Mouse (Mus musculus) hindbrain, postnatal 0 days (tissue): ENCODE data around the gene Gm20388. TPM values are rescaled to one million over a fixed set of nuclear protein-coding genes. Genes with fewer than 3 reads are reported as not detected.

Experiments used
- ATAC-seq: fragments of 200-750 bp; cut with Nextera tagmentation; 2 replicates; pipeline ENCODE4 v1.8.0; 2017; ENCODE audit warnings: mild to moderate bottlenecking, moderate TSS enrichment, moderate library complexity
- DNase-seq: peaks from one replicate; pipeline ENCODE4 v3.0.0-alpha.2; 2015; ENCODE audit warnings: low spot score
- H3K27ac ChIP-seq: fragments of 300-500 bp; sonication (generic); 2 replicates; pipeline ENCODE4 v1.5.1; 2014; ENCODE audit warnings: mild to moderate bottlenecking
- H3K27me3 ChIP-seq: fragments of 300-500 bp; sonication (generic); 2 replicates; pipeline ENCODE4 v1.6.1; 2014; ENCODE audit warnings: low read length, mixed read lengths; ENCODE audit not compliant: insufficient read depth
- H3K36me3 ChIP-seq: fragments of 300-500 bp; sonication (generic); 2 replicates; pipeline ENCODE4 v1.6.1; 2014; ENCODE audit warnings: low read length, mixed read lengths; ENCODE audit not compliant: insufficient read depth
- H3K4me1 ChIP-seq: fragments of 300-500 bp; sonication (generic); 2 replicates; pipeline ENCODE4 v1.6.1; 2014; ENCODE audit warnings: antibody characterized with exemption, low read length, mixed read lengths; ENCODE audit not compliant: insufficient read depth
- H3K4me2 ChIP-seq: fragments of 300-500 bp; sonication (generic); 2 replicates; pipeline ENCODE4 v1.6.1; 2014; ENCODE audit warnings: low read depth, mild to moderate bottlenecking, low read length, moderate library complexity, mixed read lengths
- H3K4me3 ChIP-seq: fragments of 300-500 bp; sonication (generic); 2 replicates; pipeline ENCODE4 v1.5.1; 2014; ENCODE audit warnings: low read length
- H3K9ac ChIP-seq: fragments of 300-500 bp; sonication (generic); replicated peaks from 2 replicates; pipeline ENCODE4 v1.6.1; 2014; ENCODE audit warnings: mild to moderate bottlenecking, low read length, moderate library complexity, mixed read lengths
- H3K9me3 ChIP-seq: fragments of 300-500 bp; sonication (generic); 2 replicates; pipeline ENCODE4 v1.6.1; 2016; ENCODE audit warnings: low read length, mixed read lengths
- CTCF ChIP-seq: IDR thresholded peaks from 2 replicates; pipeline ENCODE4 v1.5.1; 2016; ENCODE audit warnings: antibody characterized with exemption, control low read depth, low read depth
- WGBS: fragments of 180-500 bp; shearing (Covaris S2); extraction: QIAGEN DNeasy Blood & Tissue Kit; methylation state at CpG from one replicate; pipeline ENCODE4 v1.1.7; 2014; 5-methylcytosine and 5-hydroxymethylcytosine counted together
- polyA plus RNA-seq: library from polyadenylated mRNA; unstranded; fragments of >200 nt; fragmentation: Nextera tagmentation; extraction: Ambion mirVana; gene quantifications from 2 replicates; pipeline ENCODE4 v1.2.1, GENCODE M21; 2015
- total RNA-seq: library from RNA; depleted of rRNA; stranded (reverse); fragments of >200 nt; gene quantifications from 2 replicates; pipeline ENCODE4 v1.2.3, GENCODE M21; 2014

The Gm20388 gene
- total and polyA plus RNA-seq, 2 experiments from 2014 or later: 71.3 TPM; not detected in 1

GRCm38 (mm10) chr8:123902653-123903052, 3992.0 kb downstream of the Gm20388 start:
- ATAC-seq (no peak), DNase-seq (no peak)
- Histone ChIP-seq H3K27ac (no peak overlapping the region), H3K27me3 (no peaks in the 10 kb centered on the region), H3K4me3 (no peak overlapping the region), H3K36me3 (peaks cover 55% of the 10 kb centered on the region), H3K4me2 (no peak overlapping the region), H3K4me1 (no peaks in the 10 kb centered on the region), H3K9ac (no peak overlapping the region), H3K9me3 (no peaks in the 10 kb centered on the region)
- TF ChIP-seq CTCF: no peak
- WGBS: 88% methylated on average over 7 of the region's 7 CpGs

DNA sequence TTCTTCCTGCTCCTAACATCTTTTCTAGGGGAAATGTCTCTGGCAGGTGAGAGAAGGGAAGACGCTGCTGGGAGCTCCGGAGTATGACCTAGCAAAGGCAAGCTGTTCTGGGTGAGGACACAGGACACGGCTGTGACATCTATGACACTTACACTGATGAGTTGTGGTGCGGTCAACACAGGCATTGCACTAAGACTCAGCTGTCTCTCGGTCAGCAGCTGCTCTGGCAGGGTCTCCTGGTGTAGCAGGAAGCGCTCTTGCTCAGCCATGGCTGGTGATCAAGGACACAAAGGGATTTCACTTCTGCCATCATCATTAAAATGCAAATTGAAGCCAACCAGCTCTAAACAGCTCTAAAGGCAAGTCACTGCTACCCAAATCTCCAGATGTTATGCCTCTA, 3997.0 kb downstream of the Gm20388 start:
- no peak for ATAC-seq
- H3K36me3 ChIP-seq: peaks cover 72% of the 10 kb centered on the region

GRCm38 (mm10) chr8:123912265-123912664, 4001.6 kb downstream of the Gm20388 start:
- H3K36me3 ChIP-seq: peaks cover 76% of the 10 kb centered on the region
- TF ChIP-seq CTCF: no peak
- no peak overlapping the region for H3K4me3 ChIP-seq
- no peak overlapping the region for H3K4me2 ChIP-seq
- H3K9ac ChIP-seq: no peak overlapping the region
- H3K4me1 ChIP-seq: no peaks in the 10 kb centered on the region
- H3K9me3 ChIP-seq: no peaks in the 10 kb centered on the region
- H3K27ac ChIP-seq: no peak overlapping the region
- DNase-seq (no peak), ATAC-seq (no peak)
- no peaks in the 10 kb centered on the region for H3K27me3 ChIP-seq
- 89% methylated on average over 4 of the region's 4 CpGs for WGBS

More for the DNA sequence above, 3997.0 kb downstream of the Gm20388 start:
- no peak overlapping the region for H3K9ac ChIP-seq
- no peak overlapping the region for H3K27ac ChIP-seq
- TF ChIP-seq CTCF: no peak
- WGBS: 85% methylated on average over 6 of the region's 6 CpGs
- H3K4me1 ChIP-seq: no peaks in the 10 kb centered on the region
- H3K4me2 ChIP-seq: no peak overlapping the region
- no peak for DNase-seq
- H3K4me3 ChIP-seq: no peak overlapping the region
- H3K9me3 ChIP-seq: no peaks in the 10 kb centered on the region
- no peaks in the 10 kb centered on the region for H3K27me3 ChIP-seq

DNA sequence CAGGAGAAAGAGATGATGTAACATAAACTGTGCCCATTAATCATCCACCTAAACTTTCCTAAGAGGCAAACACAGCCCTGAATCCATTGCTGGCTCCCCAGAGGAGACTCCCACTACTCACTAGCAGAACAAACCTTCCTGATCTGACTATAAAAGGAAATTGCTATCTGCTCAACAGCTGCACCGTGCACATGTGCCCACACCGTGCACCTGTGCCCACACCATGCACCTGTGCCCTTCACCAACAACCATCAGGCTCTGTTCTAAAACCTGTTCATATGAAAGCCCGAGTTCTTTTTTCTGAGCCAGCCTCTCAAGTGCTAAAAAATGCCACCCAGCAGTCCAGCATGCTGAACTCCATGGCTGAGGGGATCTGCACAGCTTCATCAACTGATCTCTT, 4004.0 kb downstream of the Gm20388 start:
- H3K4me1 ChIP-seq: no peaks in the 10 kb centered on the region
- no peak overlapping the region for H3K27ac ChIP-seq
- H3K9me3 ChIP-seq: no peaks in the 10 kb centered on the region
- H3K36me3 ChIP-seq: peaks cover 74% of the 10 kb centered on the region
- DNase-seq: no peak
- no peak overlapping the region for H3K4me3 ChIP-seq
- 93% methylated on average over 3 of the region's 3 CpGs for WGBS
- H3K27me3 ChIP-seq: no peaks in the 10 kb centered on the region
- no peak for ATAC-seq
- no peak for TF ChIP-seq CTCF
- no peak overlapping the region for H3K9ac ChIP-seq
- H3K4me2 ChIP-seq: no peak overlapping the region

GRCm38 (mm10) chr8:123924719-123925118, 4014.1 kb downstream of the Gm20388 start:
- WGBS: 16% methylated on average over 2 of the region's 2 CpGs
- TF ChIP-seq CTCF: peak; percentile 97
- ATAC-seq: peak; percentile 94

DNA sequence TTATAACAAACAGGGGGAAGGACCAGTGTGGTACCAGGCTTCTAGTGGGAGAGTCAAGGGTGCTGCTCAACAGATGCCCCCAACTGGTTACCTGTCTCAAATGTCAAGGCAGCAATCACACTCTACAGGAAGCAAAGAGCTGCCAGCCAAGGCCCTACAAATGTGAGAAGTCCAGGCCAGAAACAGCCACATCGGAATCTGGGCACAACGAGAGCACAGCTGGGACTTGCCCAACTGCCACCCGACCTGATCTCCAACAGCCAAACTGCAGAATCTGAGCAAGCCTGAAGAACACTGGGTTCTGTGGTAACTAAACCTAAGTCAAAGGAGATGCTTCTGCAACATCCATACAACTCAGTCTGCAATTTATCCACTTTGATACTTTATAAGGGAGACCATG, 4015.0 kb downstream of the Gm20388 start:
- Histone ChIP-seq H3K27me3 (no peaks in the 10 kb centered on the region), H3K27ac (no peak overlapping the region), H3K4me2 (no peak overlapping the region), H3K4me1 (no peaks in the 10 kb centered on the region), H3K36me3 (peaks cover 53% of the 10 kb centered on the region), H3K4me3 (no peak overlapping the region), H3K9ac (no peak overlapping the region), H3K9me3 (no peaks in the 10 kb centered on the region)
- DNase-seq (no peak), ATAC-seq (no peak)
- 95% methylated on average over 3 of the region's 3 CpGs for WGBS
- no peak for TF ChIP-seq CTCF

More at GRCm38 (mm10) chr8:123924719-123925118, 4014.1 kb downstream of the Gm20388 start:
- Histone ChIP-seq H3K27me3 (no peaks in the 10 kb centered on the region), H3K9me3 (no peaks in the 10 kb centered on the region), H3K4me2 (no peak overlapping the region), H3K27ac (no peak overlapping the region), H3K36me3 (peaks cover 53% of the 10 kb centered on the region), H3K9ac (no peak overlapping the region), H3K4me1 (no peaks in the 10 kb centered on the region), H3K4me3 (no peak overlapping the region)
- DNase-seq: peak; percentile 90

DNA sequence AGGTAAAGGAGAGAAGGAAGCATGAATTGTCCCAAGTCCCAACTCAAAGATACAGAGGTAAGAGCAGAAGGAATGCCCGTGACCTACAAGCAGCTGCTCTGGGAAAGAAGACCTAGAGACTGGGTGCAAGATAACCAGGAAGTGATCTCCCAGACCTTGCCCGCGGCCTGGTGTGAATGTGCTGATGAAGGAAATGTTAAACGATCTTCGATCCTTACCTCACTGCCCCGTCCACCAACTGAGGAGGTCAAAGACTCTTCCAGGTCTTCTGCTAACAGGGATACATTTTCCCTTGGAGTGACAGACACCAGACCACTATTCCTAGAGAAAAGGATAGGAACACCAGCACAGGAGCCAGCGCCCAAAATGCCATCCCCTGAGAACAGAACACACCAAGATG, 4018.4 kb downstream of the Gm20388 start:
- WGBS: 93% methylated on average over 7 of the region's 7 CpGs
- Histone ChIP-seq H3K4me1 (no peaks in the 10 kb centered on the region), H3K9me3 (no peaks in the 10 kb centered on the region), H3K4me3 (no peak overlapping the region), H3K36me3 (peaks cover 49% of the 10 kb centered on the region), H3K4me2 (no peak overlapping the region), H3K27ac (no peak overlapping the region), H3K9ac (no peak overlapping the region), H3K27me3 (no peaks in the 10 kb centered on the region)
- DNase-seq (no peak), ATAC-seq (no peak)
- TF ChIP-seq CTCF: no peak
